Mouse (Mus musculus): ENCODE measurements at regions not wholly inside any gene's neighbourhood (a gene's known extent, or its start where the extent isn't known, plus 50 kb on each side); places are given as distances from the start of the nearest gene placed in this dataset.
"Not testable (repeated sequence)": the region's sequence is repeated elsewhere in the genome, so short reads cannot be mapped to it uniquely, and the experiment has no call there.

- TF ChIP-seq CTCF (IDR thresholded peaks at IDR 0.05; ENCODE audit: extremely low read depth, insufficient read depth, insufficient read length, insufficient replicate concordance); POLR2A (IDR thresholded peaks at IDR 0.05; ENCODE audit: low read depth, low read length): not testable (repeated sequence)
Observed at GRCm38 (mm10) chr6:69500056-69500455, 1292.0 kb downstream of the Rpia start.

All from spleen, adult 2 months (tissue).